Mouse (Mus musculus) liver, postnatal 0 days (tissue): Measurements from ENCODE around the gene Wdr46.

Experiments
- CTCF ChIP-seq: sonication (generic); IDR thresholded peaks from 2 replicates; pipeline ENCODE4 v1.5.1; 2016; ENCODE audit warnings: antibody characterized with exemption, low read depth
- EP300 ChIP-seq: IDR thresholded peaks from 2 replicates; pipeline ENCODE4 v1.6.1; 2016; ENCODE audit warnings: antibody characterized with exemption, low read depth, mild to moderate bottlenecking

DNA sequence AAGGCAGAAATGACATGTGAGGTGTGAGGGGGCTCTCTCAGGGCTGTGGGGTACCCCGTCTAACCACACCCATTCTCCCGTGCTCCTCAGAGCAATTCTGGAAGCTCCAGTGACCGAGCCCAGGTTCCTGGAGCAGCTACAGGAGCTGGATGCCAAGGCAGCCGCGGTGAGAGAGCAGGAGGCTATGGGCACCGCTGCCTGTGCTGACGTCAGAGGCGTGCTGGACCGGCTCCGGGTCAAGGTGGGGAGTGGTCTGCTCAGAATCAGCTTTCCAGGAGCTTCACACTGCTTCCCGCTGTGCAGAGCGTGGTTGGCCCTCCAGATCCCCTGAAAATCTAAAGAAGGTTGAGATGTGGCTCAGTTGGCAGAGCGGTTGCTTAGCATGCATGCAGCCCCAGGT is 18.7 kb downstream of the Wdr46 start:
- TF ChIP-seq EP300 (no peak), CTCF (no peak)
